Mouse (Mus musculus) mesoderm, embryonic 11.5 days (tissue): ENCODE data around the gene Galnt16.

Experiments
- DNase-seq: peaks from one replicate; pipeline ENCODE4 v3.0.0-alpha.2; 2012; ENCODE audit warnings: low read depth, low spot score

Gene Galnt16

DNA sequence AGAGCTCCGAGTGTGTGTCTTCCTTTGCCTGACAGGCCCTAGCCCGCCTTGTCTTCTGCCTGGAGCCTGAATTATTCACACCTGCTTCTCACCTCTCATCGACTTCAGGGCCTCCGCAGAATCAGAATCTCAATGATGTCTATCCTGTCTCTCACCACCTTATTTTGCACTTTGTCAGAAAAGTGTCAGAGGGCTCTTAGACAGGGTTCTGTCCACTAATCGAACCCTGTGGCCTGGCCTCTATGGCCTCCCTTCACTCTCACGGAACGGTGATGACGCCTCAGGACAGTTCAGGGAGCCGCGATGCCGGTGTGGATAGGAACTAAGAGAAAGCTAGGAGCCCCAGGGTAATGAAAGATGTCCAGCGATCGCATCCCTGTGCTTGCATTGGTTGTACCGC lies at the start of gene Galnt16:
Gene Galnt16, plus strand, starts transcription at position 301 of the 400 bp plus-strand sequence.
- DNase-seq, result no peak

DNA sequence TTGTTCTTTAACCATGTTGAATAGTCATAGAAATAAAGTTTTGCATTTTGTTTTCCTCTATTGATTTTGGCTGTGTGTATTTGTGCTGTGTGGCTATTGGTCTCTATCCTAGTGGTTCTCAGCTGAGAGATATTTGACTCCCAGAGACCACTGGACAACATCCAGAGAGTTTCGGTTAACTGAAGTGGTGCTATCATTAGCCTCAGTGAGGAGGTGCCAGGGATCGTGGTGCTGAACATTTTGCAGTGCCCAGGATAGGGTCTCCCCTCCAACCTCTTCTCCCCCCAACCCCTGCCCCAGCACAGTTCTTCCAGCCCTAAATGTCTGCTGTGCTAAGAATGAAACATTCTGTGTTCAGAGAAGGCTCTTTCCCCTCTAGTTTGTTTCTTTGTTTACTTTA lies 47.9 kb upstream of the Galnt16 start:
- no peak for DNase-seq

DNA sequence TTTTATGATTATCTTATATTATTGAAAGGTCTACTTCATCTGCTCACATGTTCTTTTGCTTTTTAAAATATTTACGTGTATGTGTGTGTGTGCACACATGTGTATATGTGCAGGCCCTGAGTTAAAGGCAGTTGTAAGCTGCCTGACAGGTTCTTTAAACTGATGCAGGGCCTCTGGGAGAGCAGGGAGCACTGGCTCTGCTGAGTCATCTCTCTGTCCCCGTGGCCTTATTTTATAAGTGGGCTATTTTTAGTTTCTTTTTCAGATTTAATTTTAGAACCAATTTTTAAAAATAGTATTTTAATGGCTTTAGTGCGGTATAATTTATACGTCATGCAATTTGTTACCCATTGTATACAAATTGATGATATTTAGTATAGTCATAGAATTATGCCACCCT lies 46.2 kb upstream of the Galnt16 start:
- no peak for DNase-seq

DNA sequence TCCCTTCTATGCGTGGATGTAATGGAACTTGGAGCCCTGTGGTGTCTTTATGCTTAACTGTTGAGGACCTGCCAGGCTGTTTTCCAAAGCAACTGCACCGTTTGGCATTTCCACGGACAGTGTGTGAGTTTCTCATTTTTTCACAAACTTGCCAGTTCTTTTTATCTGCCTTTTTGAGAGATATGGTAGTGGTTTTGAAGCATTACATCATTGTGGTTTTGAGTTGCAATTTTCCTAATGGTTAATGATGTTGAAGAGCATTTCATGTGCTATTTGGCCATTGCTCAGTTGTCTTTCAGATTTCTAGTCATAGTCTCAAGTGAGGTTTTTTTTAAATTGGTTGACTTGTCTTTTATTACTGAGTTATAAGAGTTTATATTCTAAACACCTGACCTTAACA lies 44.3 kb upstream of the Galnt16 start:
- DNase-seq, result no peak

DNA sequence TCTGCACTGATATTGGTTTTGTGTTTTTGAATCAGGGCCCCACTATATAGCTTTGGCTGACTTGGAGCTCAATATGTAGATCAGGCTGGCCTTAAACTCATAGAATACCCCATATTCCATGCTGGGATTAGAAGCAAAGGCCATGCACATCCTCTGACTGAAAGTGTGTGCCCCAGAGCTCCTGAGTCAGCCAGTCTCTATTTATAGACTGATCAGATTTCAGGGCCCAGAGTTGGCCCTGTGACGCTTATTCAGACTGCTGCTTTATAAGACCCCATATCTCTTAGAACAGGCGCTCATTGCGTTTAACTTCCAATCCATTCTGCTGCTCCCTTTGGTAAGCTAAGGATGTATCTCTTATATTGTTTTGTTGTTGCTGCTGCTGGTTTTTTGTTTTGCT lies 38.1 kb upstream of the Galnt16 start:
- no peak for DNase-seq

DNA sequence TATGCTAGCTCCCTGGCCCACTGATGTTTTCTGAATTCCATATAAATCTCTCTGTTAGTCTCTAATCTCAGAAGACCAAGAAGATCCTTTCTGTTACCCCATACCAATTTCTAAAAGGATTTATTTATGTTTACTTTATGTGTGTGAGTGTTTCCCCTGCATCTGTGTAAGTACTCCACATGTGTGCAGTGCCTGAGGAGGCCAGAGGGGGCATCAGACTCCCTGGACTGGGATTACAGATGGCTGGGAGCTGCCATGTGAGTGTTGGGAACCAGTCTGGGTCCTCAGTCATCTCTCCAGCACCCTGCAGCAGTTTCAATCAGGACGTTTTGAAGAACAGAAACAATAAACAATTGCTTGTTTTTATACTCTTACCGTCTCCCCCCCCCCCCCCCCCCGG lies 34.7 kb upstream of the Galnt16 start:
- DNase-seq, result no peak

DNA sequence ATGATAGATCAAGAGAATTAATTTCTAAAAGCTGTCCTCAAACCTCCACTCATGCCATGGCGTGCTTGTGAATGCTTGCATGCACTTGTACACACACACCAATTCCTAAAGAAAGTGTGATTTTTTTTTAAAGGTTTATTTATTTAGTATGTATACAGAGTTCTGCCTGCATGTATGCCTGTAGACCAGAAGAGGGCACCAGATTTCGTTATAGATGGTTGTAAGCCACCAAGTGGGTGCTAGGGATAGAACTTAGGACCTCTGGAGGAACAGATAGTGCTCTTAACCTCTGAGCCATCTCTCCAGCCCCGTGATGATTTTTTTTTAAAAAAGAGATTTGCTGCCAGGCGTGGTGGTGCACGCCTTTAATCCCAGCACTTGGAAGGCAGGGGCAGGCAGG lies 24.8 kb upstream of the Galnt16 start:
- DNase-seq, result no peak

DNA sequence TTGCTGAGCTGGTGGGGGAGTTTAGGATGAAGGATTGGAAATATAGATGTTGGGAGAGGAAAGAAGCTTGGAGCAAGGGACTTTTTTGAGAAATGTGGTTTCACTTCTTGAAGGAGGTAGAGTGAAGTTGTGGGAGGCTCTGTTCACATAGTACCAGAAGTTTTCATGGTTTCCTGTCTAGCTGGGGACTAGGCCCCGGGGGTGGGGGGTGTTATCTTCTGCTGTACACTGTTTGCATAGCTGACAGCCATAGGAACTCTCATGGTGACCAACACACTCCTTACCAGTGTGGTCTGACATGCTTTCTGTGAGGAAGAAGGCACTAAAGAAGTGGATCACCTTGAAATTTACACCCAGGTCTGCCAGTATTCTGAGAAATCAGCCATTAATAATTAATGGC lies 22.4 kb upstream of the Galnt16 start:
- no peak for DNase-seq

DNA sequence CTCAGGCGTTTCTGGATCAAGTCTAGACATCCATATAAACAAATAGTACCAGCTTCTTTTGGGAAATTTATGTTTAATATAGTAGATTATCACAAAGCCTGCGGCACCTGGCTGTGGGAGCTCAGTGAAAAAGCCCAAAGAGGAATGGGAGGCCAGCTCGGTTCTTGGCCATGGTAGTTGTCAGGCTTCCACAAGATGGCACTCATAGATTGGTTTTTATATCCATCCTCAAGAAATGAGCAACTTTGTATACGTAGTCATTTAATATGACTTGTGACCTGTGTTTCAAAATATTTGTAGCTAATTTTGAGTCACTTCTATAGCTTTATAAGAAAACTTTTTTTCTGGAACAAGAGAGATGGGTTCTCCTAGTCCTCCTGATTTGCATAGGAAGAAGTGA lies 19.7 kb upstream of the Galnt16 start:
- no peak for DNase-seq

DNA sequence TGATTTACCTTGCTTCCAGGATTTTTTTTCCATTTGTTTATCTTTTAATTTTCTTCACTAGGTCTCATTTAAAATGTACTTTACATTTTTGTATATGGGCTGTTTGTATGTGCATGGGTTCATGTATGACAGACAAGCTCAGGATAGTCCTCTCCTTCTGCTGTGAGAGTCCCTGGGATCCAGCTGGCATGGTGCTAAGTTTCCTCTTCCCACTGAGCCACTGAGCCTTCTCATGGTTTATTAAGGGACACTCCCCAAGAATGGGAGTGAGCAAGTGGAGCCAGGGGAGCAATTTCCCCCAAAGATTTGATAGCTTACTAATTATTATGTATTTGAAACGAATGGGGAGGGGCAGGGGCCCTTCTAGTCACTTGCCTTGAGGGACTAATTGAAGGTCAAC lies 17.6 kb upstream of the Galnt16 start:
- no peak for DNase-seq

DNA sequence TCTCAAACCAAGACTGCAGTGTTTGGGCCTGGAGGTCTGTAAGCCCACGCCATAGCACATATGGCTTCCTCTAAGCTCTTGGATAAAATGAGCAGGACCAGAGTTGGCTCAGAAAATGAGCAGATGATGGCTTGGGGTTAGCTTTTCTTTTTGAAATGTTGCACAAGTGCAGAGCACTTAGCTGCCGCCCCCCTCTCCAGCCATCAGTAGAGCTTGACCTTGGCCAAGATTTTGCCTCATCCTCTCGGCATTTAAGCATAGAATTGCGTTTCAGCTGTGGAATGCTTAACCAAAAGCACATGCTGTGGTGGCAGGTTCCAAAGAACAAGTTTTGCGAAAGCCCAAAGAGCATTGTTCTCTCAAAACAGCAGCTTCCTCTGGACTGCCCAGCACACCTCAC lies 13.4 kb upstream of the Galnt16 start:
- DNase-seq, result no peak

DNA sequence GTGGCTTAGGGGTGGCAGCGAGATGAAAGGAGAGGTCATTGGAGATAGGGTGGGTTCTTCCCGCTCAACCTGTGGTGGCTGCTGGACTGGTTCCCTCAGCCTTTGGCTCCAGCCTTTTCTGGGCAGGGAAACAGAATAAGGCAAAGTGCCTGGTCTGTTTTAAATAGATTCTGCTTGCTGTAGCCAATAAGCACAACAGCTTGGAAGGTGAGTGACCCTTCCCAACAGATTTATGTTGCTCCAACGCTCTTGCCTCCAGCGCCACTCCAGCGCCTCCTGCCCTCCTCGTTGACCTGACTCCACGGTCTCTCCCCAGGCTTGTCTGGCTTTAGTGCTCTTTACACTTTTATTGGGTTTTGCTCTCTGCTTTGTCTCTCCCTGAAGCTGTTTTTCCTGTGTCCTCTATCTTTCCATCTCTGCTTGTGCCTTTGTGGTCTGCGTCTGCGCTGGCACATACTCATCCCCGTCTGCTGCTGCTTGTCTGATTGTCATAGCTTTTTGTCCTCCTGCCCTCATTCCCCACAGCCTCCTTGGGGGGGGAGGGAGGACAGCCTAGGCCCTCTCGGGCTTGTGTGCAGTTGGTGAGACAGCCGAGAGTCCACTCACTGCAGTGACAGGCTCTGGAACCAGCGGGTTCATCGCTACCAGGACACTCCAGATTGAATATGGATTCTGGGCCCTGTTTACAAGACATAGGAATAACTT lies 10.9 kb upstream of the Galnt16 start:
- peak; percentile 36 for DNase-seq

DNA sequence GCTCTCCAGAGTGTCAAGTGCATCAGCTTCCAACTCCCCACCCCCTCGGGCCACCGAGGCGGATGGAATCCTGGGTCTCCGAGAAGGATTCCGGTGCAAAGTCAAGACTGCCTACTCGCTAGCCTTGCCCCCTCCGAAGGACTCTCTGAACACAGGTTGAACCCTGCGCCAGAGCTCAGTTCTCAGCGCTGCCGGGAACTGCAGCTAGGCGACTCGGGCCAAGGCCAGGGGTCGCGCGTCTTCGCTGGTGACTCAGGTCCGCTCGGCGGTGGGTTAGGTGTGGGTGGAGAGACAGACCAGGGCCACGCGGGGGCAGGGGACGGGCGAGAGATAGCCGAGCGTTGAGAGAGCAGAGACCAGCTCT lies 298 bp downstream of the Galnt16 start:
- DNase-seq, result peak; percentile 55

DNA sequence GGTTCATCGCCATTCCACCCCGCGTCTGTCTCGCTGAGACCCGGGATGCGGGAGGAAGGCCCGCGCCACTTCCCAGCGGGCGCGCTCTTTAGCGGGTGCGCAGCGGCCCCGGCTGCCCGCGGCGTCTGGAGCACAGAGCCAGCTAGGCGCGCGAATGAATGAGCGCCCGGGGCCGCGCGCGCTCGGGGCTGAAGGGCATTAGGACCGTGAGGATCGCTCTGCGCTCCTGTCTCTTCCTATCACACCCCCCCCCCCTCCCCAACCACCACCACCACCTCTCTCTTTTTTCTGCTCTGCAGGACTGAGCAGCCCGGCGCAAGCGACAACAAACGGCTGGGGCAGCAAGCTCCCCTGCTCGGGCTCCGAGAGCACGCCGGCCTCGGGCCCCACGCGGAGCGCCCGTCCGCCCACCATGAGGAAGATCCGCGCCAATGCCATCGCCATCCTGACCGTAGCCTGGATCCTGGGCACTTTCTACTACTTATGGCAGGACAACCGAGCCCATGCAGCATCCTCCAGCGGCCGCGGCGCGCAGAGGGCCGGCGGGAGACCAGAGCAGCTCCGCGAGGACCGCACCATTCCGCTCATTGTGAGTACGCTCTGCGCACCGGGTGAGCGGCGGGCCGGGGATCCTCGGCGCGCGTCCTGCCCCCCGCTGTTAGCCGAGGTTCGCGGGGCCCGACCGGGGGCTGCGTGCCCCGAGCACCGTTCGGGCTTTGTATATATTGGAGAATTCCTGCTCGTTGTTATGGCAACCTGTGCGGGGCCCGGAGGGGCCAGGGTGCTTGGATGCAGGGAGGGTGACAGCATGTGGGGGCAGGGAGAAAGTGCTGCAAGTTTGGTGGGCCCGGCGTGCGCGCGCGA lies 912 bp downstream of the Galnt16 start:
- DNase-seq, result peak; percentile 77

DNA sequence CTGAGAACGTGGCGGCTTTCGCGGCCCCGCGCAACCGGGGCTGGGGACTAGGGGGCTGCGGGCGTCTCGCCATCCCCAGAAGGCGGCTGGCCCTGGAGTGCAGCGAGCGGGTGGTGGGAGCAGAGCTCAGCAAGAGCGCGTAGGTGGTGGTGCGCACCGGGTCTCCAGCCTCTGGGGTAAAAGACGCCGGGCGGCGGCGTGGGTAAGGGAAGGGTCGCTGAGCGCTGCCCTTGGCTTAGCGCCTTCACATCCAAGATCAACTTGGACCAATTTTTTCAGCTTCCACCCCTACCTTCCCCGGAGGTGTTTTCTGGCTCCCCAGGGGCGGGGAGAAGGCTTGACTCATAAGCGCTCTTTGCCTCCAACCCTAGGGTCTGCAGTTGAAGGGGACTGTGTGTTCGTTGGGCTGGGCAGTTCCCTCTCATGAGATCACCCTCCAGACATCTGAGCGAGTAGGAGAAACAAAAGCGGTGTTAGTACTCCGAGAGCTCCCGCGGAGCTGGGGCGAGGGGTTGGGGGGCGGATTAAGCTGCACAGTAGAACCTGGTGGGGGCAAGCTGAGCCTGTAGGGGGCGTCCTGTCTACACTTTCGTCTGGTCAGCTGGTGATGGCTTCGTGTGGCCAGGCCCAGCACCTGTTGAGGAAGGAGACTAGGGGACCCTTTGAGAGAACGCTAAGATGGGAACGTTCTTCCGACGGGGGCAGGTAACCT lies 1.7 kb downstream of the Galnt16 start:
- DNase-seq, result peak; percentile 71

DNA sequence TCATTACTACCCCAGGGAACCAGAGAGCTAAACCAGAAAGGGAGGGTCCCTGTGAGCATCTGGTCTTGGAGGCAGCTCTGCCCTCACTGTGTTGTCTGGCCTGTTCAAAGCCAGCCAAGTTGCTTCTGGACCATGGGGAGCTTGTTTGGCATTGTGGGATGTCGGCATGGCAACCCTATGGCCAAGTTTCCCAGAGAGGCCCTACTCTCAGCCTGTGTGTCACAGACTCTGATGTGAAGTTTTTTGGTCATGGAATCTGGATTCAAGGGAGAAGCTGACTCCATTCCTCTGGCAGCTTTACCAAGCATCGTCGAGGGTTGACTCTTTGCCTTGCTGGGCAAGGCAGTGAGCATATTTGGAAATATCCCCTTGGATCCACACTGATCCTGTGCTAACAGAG lies 3.9 kb downstream of the Galnt16 start:
- DNase-seq, result no peak

DNA sequence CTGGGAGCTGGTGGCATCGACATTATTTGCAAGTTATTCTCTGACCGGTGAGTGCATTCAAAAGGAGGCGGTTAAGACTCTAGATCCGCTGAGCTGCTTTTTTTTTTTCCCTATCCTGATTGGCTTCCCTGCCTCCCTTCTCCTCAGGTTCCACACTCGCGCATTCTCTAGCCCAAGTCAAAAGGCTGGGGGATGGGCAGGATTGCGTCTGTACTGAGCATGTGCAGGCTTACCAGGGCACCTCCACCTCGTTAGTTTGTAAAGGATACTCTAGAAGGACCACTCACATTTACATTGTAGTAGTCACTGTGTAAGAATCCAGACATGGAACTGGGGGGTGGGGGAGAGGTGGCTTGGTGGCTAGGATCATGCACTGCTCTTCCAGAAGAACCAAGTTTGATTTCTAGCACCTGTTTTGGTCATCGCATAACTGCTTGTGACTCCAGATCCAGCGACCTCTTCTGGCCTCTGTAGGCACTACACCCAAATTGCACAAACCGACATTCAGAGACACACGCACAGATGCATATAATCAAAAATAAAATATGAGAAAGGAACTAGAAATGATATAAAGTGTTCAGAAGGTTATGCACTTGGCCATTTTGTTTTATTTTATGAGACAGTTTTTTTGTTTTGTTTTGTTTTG lies 6.3 kb downstream of the Galnt16 start:
- peak; percentile 56 for DNase-seq

DNA sequence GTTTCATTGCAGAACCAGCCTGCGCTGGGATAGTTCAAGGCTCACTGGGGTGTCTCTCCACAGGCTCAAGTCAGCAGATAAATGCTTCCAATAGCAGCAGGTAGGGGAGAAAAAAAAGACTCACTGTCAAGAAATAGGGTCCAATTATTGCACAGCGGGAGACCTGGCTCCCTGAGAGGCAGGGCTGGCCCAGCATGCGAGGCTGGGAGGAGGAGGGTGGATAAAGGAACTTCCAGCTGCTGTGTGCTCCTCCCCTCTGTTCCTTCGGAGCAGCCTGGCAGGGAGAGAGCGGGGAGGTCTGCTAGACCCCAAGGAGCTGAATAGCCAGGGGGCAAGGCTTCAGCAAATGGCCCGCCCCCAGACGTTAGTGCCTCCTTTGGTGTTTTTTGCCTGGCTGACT lies 7.4 kb downstream of the Galnt16 start:
- no peak for DNase-seq

DNA sequence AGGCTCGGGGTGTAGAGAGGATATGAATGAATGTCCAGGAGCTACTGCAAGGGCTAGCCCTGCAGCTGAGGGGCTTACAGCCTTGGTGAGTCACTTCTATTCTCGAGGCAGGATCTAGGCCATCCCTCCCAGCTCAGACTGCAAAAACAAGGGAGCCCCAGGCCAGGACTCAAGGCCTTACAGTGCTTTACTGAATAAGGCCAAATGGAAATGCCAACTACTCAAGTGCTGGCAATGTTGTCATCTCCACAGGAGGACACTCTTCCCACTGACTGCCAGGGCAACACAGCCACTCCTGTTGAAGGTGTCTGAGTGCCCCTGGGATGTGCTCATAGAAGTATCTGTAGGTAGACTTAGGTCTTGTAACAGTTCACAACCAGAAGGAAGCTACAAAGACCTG lies 8.4 kb downstream of the Galnt16 start:
- DNase-seq, result no peak

DNA sequence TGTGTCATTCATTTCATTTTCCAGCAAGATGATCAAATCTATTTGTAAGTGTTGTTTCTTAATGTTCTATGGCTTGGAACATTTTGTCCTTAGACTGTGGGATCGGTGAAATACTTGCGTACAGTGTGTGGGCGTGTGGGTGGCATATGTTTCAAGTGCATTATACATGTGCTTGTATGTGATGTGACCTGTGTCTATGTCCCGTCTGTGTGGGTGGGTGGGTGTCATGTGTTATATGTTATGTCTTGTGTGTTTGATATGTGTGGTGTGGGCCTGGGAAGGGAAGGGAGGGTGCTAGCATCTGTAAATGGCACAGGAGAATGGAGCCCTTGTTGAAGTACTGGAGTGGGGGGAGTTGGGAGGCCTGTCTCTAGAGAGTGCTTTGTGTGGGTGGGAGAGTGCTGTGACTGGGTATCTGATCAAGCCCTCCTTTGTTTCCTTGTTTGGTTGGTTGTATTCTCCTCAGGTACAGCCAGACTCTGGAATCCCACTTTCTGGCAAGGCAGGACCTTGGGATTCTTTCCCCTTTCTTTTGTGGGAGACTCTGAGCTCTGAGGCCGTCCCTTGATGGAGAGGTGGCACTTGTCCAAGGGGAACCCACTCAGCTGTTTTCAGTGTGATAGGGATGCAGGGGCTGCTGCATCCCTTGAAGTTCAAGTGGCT lies 9.8 kb downstream of the Galnt16 start:
- no peak for DNase-seq

DNA sequence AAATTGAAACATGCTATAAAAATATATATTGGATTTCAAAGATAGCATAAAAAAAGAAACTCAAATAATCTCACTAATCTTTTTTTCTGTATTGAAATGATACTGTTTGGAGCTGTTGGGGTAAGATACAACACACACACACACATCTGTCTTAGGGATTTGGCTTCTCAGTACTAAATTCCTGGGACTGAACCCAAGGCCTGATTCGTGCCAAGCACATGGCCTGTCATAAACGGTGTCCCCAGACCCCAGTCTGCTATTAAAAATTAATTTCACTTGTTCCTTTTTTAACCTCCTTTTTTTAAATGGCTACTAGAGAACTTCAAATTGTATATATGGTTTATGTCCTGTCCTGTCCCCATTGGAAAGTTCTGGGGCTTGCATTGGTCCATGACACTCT lies 12.0 kb downstream of the Galnt16 start:
- DNase-seq, result no peak

DNA sequence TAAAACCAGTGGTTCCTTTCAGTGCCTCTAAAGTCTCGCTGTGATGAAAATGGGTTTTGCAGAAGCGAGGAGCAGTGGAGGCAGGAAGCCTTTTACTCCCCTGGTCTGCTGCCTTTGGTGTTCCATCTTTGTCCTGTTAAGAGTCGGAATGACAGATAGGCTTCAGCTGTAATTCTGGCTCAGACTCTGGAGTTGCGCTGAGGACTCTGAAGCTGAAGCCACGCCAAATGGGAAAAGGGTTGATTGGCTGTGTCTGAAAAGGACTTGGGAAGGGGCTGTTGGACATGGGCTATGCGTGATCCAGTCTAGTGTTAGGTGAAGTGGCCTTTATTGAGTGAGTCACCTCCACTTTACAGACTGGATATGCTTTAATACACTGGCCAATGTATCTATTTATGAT lies 12.6 kb downstream of the Galnt16 start:
- no peak for DNase-seq
